Mouse (Mus musculus) ES-E14 (cell line): ENCODE measurements around the gene Otog.

Experiments used
- HCFC1 ChIP-seq: IDR thresholded peaks from 2 replicates; pipeline ENCODE4 v1.6.1; 2012; ENCODE audit warnings: low read length, inconsistent platforms, borderline replicate concordance; ENCODE audit not compliant: insufficient read depth
- MAFK ChIP-seq: IDR thresholded peaks from 2 replicates; pipeline ENCODE4 v1.6.1; 2014; ENCODE audit warnings: mild to moderate bottlenecking, low read depth, low read length, inconsistent platforms; ENCODE audit not compliant: insufficient read depth

- TF ChIP-seq HCFC1: no peak
- TF ChIP-seq MAFK: no peak
Observed at GRCm38 (mm10) chr7:46341471-46341870, 100.7 kb downstream of the Otog start.
